Mouse (Mus musculus): ENCODE data around the gene Stat2.

- TF ChIP-seq CTCF (IDR thresholded peaks at IDR 0.05; ENCODE audit: low read depth, low read length), result no peak
- no peak for TF ChIP-seq GATA1 (IDR thresholded peaks at IDR 0.05; ENCODE audit: borderline replicate concordance, low read length)
Observed at GRCm38 (mm10) chr10:128309654-128310053, 39.3 kb downstream of the Stat2 start.
